Mouse (Mus musculus) ovary, postnatal 14 days (tissue): ENCODE measurements around the gene Sephs1.

Source experiments
- DNase-seq: peaks from one replicate; pipeline ENCODE4 v3.0.0; 2022; ENCODE audit warnings: low spot score

The Sephs1 gene

DNA sequence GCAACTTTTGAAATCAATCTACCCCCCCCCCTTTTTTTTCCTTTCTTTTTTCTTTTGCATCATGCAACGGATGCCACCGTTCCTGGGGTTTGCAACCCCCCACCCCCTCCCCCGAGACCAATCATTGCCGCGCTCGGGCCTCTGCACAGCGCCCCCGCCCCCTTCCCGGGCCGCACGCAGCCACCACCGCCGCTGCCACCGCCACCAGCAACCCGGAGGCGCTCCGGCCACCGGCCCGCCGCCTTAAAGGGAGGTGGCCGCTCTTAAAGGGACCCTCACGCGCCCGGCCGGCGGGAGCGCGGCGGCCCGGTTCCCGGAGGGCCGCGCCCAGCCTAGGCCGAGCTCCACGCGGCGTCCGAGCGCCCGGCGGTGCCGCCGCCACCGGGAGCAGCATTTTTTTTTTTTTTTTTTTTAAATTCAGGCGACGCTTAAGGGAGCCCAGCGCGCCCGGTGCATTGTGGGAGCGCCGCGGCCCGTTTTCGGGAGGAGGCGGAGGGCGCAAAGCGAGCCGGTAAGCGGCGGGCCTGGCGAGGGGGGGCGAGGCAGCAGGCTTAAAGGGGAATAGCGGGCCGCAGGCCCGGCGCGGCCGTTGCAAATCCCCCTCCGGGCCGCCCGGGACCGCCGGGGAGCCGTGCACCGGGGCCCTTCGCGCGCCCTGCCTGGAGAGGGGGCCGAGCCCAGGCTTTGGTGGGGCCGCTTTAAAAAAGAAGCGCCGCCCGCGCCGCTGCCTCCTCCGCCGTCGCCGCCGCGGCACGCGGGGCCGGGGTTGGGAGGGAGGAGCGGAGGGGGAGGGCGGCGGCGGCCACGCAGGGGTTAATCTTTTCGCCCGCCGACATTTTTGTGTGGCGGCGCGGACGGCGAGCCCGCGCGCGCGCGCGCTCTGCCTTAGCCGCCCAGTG lies at the start of gene Sephs1:
Gene Sephs1, plus strand, starts transcription at position 215 of the 899 bp plus-strand sequence.
- peak; percentile 68 for DNase-seq

DNA sequence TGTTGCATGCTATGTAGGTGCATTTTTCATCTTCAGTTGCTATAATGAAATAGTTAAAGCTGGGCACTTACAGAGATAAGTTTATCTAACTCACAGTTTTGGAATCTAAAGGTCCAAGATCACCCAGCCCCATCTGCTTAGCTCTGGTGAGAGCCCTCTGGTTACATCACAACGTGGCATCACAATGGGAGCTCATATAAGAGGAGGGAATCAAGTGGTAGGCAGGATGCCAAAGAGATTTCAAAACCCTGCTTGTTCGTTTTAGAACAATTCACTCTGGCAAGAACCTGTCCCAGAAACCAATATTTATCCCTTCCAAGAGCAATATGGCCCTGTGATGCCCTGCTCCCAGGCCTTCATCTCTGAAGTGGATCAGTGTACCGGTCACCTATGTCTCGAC lies 49.2 kb upstream of the Sephs1 start:
- DNase-seq = no peak

DNA sequence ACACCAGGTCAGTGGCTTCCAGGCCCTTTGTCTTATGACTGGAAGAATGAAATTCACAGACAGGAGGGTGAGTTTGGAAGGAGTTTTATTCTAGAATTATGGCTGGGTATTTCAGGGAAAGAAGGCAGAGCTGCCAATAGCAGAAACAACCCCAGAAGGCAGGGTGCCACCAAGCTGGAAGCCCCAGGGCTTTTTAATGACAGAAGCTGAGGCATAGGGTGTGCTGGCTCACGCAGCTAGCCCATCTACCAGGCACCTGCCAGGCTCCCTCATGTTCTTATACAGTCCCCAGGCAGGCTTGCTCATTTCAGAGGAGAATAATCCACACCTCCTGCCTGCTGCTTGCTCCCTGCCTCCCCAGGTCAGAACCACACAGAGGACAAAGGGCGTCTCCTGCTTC lies 31.9 kb upstream of the Sephs1 start:
- no peak for DNase-seq

DNA sequence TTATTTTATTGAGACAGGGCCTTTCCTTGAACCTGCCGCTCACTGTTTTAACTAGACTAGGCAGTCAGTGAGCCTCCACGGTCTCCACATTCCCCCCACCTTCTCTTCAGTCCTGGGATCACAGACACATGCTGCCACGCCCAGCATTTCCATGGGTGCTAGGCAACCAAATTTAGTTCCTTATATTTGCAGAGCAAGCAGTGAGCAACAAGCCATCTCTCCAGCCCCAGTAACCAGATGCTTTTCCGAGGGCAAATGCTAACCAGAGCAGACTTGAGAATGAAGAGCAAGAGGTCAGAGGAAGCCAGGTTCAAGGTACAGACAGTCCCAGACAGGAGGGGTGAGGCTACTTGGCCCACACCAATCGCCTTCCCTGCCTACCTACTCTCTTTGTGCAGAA lies 24.2 kb upstream of the Sephs1 start:
- DNase-seq = no peak

DNA sequence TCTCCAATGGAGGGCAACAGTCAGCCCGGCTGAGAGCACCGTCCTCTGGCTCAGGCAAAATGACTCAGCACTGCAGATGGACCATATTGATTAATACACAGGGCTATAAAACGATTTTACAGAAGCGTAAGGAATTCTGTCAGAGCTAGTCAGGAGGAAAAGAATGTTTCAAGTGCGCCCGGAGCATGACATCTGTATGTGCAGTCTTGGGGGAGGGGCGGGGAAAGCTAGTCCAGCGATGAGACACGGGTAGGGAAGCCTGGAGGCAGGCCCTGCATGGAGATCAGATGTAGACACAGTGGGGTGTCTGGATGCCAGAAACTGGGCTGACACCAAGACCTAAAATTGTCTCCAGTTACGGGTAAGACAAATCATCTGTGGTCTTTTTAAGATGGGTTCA lies 23.2 kb upstream of the Sephs1 start:
- no peak for DNase-seq

DNA sequence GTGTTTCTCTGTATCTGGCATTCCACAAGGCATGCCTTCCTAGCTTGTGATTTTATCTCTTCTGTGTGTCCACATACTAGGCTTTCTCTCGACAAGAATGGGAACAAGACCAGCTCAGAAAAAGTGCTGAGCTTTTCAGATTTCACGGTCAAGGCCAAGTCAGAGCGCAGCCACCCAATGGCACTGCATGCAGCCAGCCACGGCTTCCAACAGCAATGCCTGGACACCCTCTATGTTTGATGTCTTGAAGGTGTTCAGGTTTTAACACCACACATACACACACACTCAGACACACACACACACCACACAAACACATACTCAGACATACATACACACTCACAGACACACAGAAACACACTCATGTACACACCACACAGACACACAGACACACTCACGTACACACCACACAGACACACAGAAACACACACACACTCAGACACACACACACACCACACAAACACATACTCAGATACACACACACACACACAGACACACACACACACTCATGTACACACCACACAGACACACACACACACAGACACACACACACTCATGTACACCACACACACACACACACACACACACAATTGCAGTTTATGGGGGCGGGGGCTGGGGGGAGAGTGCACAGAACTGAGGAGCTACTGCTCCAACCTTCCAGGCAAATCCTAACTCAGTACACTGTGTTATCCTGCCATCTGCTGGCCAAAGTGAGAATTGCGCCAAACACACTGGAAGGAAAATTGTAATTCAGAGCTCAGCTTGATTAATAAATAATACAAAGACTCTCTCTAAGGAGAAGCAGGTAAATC lies 17.2 kb upstream of the Sephs1 start:
- peak; percentile 87 for DNase-seq

DNA sequence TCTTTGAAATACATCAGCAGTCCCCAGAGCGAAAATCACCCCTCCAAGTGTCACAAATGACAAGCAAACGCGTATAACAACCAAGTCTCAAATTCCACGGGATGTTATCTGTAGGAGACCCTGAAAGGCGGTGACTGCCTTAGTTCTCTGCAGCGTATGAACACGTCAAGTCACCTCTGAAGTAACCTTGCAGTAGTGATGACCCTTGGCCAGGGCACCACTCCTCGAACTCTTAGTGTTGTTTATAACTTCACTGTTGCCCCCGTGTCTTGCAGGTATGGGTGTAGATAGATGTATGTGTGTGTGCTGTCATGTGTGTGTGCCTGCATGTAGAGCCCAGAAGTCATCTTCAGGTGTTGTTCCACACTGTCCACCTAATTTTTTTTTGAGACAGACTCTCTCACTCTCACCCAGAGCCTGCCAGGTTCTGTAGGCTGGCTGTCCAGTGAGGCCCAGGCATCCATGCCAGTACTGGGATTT lies 16.5 kb upstream of the Sephs1 start:
- DNase-seq = no peak

DNA sequence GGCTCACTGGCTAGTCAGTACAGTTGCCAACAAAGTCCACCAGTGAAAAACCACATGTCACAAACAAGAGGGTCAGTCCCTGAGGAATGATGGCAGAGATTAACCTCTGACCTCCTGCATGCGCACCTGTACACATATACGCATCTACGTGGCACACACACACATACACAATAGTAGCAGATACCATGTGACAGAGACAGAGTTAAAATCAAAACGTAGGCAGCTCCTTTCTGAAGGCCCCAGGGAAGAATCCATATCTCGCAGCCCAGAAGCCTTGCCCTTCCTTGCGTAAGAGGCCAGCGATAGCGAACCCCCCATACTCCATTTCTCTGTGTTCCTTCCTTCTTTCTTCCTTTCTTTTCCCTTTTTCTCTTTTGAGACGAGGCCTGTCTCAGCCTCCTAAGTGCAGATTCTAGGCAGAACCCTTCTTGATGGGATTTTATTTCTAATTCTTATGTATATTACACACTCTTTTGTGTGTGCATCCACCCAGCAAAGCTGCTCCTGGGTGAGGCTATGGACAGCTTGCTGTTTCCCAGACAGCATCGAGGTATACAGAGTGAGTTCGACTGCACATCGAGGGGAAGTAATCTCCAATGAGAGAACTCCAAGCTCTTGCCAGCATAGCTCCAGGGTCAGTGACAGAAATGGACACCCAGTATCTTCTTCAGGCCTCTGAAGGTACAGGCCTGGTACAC lies 13.2 kb upstream of the Sephs1 start:
- DNase-seq = no peak

DNA sequence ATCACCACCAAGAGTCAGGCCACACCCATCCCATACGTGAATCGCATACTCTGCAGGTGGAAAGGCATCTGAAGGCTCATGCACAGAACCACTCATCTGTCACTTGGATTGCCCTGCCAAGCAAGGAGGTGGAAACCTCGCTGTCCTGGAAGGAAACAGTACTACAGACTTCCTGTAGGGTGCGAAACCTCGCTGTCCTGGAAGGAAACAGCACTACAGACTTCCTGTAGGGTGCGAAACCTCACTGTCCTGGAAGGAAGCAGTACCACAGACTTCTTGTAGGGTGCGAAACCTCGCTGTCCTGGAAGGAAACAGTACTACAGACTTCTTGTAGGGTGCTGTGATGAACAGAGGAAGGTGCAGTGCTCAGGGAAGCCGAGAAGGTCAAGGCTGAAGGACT lies 8.6 kb upstream of the Sephs1 start:
- DNase-seq = no peak

DNA sequence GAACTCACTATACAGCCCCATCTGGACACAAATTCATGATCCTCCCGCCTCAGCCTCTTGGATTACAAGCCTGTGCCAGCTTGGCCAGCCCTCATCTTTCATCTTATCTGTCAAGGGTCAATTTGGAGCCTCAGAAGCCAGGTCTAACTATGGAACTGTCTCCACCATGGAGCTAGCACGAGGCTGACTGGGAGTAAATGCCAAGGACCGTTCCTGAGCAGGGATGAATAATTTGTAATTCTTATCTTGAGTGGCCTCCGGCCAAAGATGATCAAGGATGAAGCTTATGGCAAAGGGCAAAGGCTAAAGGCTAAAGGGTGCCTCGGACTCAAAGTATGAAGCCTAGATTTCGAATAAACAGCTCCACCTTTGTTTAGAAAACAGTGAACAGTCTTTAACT lies 8.0 kb upstream of the Sephs1 start:
- no peak for DNase-seq

DNA sequence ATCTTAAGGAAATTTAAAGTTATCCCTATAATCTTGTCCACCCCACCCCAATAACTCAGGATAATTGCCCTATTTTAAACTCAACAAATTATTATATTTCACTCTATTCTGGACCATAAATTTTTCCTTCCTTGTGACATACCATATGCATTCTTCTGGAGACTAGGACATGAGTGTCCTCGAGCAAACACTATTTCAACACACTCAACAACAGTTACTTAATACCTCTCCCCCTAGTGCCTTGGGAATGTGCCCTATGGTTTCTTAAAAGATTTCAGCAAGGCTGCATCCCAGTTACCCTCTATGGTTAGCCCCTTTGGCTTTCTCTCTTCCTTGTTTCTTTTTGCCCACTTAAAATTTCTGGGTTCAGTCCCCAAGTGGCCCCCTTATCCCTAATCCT lies 6.3 kb upstream of the Sephs1 start:
- DNase-seq = no peak

DNA sequence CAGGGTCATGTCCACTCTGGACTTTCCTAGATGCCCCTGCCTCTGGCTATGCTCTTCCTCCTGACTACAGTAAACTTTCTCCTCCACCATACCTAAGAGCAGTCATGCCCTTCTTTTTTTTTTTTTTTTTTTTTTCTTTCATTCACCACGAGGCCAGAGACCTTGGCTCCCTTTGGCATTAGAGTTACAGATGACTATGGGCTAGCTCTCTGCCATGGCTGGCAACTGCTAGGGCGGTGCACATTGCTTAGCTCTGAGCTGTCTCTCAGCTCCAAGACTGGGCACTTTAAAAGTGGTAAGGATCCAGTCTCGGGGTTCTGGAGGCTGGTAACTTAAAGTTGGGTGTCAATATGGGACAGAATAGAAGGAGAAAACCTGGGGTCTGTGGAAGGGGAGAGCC lies 5.2 kb upstream of the Sephs1 start:
- DNase-seq = no peak

DNA sequence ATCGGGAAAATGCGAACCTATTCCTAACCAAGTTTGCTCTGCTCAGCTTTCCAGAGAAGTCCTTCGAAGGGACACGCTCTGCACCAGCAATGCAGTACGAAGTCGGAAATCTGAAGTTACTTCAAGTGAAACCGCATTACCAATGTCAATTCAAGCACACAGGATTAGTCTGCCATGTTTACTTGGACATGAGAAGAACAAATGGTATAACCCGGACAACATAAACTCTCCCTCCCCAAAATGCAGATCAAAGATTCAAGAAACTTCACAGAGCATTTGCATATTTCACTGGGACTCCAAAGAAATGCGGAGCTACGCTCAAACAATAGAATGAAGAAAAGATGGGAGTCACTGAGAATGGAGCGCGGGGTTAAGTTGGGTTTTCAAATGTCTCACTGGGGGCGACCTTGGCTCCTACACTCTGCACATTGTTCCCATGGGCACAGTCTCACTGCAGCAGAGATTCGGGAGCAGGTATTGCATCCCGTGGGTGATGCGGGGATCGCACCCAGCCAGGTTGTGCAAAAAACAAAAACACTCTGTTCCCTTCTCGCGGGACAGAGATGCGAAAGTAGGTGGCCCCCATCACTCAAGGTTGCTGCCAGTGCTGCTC lies 521 bp upstream of the Sephs1 start:
- peak; percentile 26 for DNase-seq

DNA sequence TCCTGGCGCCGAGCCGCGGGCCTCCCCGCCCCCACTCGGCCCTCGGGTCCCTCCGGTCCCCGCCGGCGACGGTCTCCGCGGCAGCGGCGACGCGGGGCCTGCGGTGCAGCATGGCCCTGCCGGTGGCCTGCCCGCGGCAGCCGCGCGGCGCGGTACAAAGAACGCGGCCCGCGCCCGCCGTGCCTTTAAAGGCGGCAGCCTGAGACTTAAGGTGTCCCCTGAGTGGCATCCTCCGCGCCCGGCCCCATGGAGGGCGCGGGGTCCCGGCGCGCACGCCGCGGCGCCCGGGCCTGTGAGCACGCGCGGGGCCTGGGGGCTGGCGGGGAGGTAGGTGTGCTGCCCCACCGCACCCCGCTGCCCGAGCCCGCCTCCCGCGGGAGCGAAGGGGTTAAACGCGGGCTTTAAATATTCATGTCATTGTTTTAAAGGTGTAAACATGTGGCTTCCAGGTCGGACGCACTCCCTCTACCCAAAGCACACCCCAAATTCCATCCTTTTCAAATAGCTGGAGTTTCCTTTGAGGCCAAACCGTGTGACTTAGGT lies 956 bp downstream of the Sephs1 start:
- peak; percentile 53 for DNase-seq

DNA sequence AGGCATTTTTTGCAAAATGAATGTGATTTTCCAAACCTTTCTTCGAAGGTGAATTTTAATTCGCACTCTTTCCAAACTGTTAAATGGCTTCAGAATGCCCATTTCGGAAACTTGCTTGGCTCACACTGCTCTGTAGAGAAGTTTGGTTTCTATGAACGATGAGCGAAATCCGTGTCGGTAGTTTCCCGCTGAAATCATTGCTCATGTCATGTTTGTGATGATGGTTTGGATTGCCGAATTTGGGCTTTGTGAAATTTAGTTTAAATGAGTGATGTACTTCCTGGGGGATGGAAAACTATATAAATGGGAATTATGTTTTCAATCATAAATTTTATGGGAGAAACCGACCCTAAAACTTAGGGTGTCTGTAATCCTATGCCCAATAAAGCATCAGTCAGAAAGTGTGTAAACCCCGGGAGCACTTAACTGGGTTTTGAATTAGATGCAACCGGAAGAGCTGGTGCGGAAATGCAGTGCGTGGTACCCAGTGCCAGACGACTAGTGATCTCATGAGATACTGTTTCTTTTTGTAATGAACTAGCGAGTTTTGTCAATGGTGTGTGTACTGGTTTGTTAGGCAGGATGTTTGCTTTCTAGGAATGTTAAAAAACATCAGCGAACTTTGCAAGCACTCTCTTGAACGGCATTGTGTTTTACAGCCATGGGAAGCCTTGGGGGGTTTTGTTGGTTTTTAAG lies 1.8 kb downstream of the Sephs1 start:
- no peak for DNase-seq

DNA sequence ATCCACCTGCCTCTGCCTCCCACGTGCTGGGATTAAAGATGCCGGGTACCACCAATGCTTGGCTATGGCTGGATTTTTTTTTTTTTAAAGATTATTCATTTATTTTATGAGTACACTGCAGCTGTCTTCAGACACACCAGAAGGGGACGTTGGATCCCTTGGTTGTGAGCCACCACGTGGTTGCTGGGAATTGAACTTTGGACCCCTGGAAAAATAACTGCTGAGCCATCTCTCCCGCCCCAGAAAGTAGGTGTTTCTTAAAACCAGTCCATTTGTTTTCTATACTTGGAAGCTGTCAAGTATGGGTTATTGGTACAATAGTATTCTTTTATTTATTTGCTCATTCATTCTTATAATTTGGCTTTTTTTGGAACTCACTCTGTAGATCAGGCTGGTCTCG lies 5.5 kb downstream of the Sephs1 start:
- DNase-seq = no peak

DNA sequence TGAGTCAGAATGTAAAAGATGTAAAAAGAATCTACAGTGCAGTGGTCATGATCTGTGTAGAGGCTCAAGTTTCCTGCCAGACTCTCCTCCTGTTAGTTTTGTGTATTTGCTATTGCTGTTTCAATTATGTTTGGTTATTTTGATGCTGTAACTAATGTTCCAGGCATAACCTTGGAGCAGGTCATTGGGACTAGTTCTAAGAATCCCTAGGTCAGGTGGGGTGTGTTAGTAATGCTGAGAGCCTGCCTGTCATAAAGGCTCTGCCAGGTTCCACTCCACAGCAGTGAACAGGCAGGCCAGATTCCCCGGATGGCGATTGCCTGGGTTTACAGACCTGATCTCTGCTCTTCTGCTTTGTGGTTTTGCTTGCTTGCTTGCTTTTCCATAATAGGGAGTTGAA lies 14.2 kb downstream of the Sephs1 start:
- DNase-seq = no peak

DNA sequence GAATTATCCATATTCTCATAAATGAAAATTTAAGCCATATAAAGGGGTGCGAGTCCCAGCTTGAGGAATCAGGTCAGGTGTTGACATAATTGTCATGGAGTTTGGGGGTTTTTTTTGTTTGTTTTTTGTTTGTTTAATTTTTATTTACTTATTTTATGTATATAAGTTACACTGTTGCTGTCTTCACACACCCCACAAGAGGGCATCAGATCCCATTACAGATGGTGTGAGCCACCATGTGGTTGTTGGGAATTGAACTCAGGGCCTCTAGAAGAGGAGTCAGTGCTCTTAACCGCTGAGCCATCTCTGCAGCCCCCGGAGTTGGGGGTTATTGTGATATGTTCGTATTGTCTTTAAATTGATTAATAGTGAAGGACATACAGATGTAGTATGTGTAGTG lies 15.6 kb downstream of the Sephs1 start:
- no peak for DNase-seq

DNA sequence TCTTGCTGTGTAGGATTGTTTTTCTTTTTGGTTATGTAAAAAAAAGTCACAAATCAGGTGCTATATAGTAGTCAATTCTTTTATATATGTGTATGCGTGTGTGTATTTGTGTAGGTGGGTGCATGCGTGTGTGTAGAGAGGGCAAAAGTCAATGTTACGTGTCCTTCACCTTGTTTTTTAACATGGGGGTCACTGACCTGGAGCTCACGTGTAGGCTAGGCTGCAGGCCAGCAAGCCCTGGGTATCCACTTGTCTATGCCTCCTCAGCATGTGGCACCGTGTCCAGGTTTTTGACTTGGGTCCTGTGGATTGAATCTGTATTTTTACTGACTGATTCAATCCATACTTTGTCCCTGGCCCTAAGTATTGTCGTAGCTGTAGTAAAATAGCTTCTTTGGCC lies 19.3 kb downstream of the Sephs1 start:
- no peak for DNase-seq

DNA sequence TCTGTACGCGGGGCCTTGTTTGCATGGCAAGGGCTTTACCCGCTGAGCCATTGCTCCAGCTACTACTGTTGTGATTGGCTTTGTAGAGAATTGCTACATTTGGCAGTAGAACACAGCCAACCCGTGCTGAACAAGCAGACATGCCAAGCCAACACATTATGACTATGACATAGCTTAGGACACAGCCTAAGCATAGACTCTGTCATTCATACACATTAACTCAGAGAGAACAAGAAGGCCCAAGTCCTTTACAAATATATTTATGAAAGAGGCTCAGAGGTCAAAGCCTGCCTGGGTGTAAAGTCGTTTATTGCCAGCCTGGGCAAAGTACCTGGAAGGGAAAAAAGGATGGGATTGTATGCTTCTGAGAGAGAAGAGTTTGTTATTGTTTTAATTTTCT lies 21.0 kb downstream of the Sephs1 start:
- no peak for DNase-seq

DNA sequence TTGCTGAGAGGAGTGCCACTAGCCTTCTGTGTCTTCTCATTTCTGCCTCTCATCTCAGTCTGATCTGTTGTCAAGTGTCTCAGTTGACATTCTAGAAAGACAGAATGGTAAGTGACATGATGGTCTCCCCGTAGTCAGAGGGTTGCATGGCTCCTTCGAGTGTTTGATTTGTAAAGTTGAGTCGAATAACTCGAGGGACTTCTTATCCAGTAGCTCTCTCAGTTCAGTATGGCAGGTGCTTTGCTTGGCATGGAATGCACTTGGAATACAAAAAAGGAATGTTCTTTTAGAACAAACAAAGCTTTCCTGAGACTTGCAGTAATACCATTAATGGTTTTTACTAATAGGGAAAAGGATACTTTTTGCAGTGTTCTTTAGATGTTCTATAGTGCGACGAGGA lies 25.8 kb downstream of the Sephs1 start:
- DNase-seq = no peak
